Mouse (Mus musculus): ENCODE measurements around the gene Fndc9.

Gene Fndc9

DNA sequence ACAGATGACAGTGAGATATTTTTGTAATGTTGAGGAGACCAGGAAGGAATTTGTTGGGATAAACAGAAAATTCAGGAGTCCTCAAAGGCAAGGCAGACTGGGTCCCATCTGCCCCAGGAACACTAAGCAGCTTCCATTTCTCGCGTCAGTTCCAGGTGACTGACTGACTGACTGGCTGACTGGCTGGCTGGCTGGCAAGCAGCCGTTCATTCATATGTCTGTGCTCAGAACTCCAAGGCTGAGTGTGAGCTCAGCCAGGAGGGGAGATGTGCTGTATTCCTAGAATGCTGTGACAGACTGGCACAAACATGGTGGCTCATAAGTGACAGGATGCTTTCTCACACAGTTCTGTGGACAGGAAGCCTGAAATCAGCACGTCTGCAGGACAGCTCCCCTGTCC is 1.4 kb upstream of the Fndc9 start:
- DNase-seq (ENCODE audit: low read depth in 1 of 2, low spot score in 2 of 2), result no peak

DNA sequence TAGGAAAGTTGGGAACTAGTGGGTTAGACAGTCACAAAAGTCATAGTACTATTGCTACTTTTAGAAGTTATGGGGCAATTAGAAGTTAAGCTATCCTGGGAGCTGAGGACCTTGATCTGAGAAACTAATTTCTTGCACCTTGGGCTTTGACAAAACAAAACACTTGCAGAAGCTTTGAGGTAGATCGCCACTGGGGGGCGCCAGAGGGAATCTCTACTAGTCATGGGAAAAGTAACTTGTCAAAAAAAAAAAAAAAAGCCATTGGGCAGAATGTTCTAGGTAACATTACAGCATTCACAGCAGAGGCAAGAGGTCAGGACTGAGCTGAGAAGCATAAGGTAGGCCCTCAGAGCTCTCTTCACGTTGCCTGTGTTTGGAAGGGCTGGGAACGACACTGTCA is 1.6 kb downstream of the Fndc9 start:
- DNase-seq (ENCODE audit: low read depth in 1 of 2, low spot score in 2 of 2), result peak in 1 of 2 experiments; percentile 39

DNA sequence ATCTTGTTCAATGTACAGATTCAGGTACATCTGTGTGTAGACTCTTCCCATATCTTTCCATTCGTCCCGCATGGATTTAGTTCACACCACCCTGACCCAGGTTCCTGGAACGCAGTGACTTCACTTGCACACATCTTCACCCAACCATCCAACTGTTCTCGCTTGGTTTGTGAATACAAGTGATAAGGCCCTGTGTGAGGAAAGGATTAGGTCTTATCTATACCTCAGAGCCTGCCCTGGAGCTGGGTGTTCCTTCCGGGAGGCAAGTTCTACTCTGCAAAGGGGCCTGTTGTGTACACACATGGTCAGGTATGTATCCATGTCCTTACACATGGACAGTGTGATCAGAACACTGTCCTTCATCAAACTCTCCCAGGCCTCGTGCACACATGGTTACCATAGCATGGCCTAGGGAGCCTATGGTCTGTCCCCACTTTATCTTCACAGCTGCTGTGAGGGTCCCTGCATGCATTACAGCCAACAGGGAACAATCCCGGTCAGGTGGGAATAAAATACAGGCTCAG is 5.9 kb downstream of the Fndc9 start:
- DNase-seq (ENCODE audit: low read depth in 1 of 2, low spot score in 2 of 2), result no peak

DNA sequence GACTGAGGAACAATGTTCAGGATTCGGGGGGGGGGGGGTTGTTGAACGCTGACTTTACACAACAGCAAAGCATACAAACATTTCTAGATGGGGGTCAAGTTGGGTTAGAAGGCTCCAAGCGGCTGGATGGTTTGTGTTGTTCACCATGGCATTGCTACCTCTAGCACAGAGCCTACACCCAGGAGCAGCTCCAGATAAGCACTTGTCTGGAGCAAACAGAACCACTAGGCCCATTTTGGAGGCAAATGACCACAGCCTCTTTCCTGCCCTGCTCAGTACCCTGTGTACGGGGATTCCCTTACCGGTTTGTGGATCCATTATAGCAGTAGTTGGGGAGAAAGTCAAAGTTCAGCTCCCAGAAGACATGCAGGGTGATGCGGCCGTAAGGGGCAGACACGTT is 6.7 kb downstream of the Fndc9 start:
- DNase-seq (ENCODE audit: low read depth in 1 of 2, low spot score in 2 of 2), result no peak

DNA sequence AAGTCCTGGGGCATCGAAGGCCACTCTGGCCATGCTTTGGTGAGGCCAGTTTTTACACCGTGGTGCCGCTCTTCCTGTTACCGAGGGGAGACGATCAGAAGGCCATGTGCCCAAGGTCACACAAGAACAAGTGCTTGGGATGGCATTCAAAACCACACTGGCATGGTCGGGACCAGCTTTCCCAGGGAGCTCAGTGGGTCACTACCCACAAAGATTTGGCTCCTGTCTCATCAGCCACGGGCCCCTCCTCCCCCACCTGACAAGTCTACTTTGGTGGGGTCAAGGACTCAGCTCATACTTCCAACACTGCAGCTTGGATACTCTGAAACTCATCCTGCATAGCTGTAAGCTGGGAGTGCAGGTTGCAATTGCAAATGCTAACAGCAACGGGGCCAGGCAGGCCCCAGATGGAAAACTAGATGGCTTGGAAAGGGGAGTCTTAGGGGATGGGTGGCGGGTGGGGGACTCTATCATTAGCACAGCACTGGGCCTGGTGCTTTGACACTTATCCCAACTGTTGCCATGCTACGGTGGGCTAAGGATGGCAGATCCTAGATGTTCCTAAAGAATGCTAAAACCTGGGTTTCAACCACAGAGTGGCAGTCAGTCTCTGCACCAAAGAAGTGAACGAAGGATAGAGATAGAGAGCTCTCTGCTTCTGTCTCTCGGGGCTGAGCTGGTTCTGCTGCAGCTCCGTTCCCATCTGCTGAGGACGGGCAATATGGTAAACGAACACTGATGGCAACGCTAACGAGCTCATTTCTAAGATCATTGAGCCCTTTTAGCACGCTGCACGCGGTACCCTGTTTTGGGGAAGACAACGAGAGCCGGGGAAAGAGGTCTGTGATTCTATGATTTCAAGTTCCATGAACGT is 9.6 kb downstream of the Fndc9 start:
- no peak for DNase-seq (ENCODE audit: low read depth in 1 of 2, low spot score in 2 of 2)

DNA sequence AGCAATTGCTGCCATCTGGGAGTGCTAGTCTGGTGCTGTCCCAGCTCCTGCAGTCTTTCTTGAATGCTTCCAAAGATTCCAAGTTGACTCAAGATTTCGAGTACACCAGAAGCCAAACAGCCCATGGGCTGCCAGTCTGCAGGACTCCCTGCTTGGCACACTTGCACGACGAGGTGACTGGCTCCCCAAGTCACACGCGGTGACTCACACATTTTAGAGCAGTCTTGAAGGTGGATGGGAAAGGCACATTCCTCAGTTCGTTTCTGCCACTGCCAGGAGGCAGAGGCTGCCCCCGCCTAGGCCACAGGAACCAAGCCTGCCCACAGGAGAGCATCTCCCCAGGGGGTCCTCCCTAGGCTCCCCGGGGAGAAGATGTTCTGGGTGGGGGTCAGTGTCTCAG is 10.6 kb downstream of the Fndc9 start:
- DNase-seq (ENCODE audit: low read depth in 1 of 2, low spot score in 2 of 2), result no peak

DNA sequence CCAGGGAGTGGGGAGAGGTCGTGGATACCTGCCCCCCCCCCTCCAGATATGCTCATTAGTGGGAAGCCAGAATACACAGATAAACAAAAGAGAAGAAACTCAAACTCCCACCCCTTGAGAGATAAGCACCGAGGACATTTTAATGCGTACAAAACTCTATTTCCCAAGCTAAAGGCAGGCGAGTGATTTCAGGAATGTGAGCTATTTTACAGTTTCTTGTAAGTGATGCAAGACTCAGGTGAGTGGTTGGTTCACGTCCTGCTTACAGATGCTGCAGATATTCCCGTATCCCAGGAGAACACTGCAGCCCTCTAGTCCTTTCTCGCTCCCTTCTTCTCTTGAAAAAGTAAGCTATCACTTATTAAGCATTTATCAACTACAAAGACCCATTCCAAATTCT is 11.1 kb downstream of the Fndc9 start:
- no peak for DNase-seq (ENCODE audit: low read depth in 1 of 2, low spot score in 2 of 2)

DNA sequence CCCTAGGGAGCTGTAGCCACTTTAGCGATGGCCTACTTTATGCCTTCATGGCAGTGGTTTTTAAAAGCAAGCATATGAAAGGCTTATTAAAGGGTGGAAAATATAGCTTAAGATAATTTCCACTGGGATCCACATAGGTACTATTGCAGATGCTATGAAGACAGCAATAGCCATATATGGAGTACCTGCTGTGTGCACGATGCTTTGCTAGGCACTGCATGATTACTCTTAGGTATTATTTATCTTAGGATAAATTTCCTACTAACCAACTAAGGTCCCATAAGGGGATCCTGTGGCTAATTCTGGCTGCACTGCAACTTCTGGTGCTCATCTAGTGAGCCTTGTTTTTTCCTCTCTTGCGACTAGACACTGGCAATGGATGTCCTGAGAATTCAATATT is 13.0 kb downstream of the Fndc9 start:
- DNase-seq (ENCODE audit: low read depth in 1 of 2, low spot score in 2 of 2), result no peak

DNA sequence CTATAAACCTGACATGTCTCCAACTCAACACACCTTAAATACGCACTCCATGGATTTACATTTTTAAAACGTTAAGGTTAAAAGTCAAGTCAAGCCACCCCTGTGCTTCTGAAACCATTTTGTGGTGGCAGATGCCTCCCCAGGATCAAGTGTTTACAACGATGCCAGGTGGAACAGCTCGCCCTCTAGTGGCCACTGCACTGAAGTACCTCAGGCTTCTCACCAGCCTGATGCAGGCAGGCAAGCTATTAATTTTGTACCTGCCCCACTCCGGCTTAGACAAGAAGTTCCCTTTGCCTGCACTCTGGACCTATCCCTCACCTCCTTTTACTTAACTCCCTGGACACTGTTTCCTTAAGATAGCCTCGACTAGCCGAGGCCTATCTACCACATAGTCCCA is 16.7 kb downstream of the Fndc9 start:
- peak in 1 of 2 experiments; percentile 37 for DNase-seq (ENCODE audit: low read depth in 1 of 2, low spot score in 2 of 2)

DNA sequence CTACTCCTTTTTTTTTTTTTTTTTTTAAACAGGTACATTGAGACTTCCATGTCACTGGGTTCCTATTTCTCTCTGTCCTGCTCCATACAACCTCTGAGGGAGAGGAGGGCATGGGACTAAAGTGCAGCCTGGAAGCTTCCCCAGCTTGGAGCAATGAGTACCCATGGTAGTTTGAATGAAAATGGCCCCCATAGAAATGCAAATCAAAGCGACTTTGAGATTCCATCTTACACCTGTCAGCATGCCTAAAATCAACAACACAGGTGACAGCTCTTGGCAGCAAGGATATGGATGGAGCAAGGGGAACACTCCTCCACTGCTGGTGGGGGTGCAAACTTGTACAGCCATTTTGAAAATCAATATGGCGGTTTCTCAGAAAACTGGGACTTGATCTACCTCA is 20.0 kb downstream of the Fndc9 start:
- DNase-seq (ENCODE audit: low read depth in 1 of 2, low spot score in 2 of 2), result no peak

DNA sequence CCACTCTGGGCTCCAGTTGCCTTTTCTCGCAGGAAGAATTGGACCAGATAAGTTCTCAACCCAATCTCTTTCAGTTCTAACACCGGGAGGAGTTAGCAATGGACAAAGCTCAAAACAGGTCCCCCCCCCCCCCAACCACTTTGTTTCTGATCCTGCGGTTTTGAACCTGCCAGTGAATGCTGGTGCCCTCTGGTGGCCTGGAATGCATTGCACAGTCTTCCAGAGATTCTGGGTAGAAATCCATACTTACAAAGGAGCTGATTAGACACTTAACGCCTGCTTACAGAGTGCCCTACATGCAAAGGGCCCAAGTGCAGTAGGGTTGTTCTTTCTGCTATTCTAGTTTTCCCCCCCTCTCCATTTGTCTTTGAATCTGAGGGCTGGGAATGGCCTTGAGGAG is 22.9 kb downstream of the Fndc9 start:
- no peak for DNase-seq (ENCODE audit: low read depth in 1 of 2, low spot score in 2 of 2)

DNA sequence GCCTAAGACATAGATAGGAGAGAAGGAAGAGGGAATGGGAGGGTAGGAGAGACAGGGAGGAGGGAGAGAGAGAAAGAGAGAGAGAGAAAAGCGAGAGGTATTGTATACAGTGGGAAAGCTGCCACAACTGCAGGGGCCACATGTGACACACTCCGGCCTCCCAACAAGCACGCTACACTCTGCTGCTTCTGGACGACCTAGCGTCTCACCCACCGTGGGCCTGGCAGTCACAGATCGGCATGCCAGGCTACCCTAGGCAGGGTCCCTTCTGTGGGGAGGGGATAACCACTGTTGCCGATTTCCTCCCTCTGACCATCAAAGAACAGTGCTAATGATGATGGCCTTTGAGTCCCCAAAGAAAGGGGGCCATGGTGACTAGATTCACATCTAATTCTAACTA is 23.4 kb downstream of the Fndc9 start:
- no peak for DNase-seq (ENCODE audit: low read depth in 1 of 2, low spot score in 2 of 2)

DNA sequence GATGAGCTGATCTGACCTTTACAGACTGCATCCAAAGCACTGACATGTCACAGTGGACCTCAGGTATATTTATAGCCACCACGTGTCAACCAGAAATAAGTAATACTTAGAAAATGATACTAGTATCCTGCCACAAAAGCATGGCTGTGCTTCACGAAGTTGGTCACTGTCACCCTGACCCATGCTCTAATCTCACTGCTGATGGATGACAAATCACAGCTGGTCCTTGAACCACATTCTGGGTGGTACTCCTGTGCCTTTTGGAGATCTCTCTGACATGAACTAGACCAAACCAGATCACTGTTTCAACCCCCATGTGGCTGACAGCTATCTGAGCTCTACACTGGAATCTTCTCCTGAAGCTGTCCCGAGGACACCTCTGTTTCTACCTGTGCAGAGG is 27.5 kb downstream of the Fndc9 start:
- no peak for DNase-seq (ENCODE audit: low read depth in 1 of 2, low spot score in 2 of 2)

DNA sequence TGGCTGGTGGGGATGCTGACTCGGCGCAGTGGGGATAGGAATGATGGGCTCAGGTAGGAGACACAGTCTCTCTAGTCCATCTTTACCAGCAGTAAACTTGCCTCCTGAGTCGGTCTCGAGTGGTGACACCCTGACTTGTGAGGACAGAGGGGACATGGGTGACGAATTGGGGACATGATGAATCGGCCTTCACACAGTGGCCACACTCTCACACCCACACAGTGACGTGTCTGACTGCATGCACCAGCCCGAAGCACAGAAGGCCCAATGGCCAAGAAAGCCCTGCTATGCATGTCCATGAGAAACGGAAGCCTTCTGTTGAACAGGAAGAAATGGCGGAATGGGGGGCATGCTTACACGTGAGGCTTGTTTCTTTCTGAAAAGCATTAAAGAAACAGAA is 28.0 kb downstream of the Fndc9 start:
- DNase-seq (ENCODE audit: low read depth in 1 of 2, low spot score in 2 of 2), result no peak

DNA sequence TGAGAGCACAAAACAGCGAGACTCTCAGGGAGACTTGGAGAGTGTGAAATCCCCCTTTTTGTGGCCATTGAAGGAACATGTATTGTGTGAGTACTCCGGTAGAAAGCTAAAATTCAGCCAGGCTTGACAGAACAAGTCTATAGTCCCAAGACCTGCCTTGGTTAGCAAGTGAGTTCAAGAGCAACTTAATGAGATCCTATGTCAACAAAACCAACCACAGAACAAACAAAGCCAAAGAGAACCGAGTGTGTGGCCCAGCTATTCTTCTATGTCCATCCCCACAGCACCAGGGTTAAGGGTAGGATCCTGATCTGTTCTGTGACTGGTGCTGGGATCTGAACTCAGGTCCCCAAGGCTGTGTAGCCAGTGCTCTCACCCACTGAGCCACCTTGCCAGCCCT is 29.3 kb downstream of the Fndc9 start:
- DNase-seq (ENCODE audit: low read depth in 1 of 2, low spot score in 2 of 2), result no peak

DNA sequence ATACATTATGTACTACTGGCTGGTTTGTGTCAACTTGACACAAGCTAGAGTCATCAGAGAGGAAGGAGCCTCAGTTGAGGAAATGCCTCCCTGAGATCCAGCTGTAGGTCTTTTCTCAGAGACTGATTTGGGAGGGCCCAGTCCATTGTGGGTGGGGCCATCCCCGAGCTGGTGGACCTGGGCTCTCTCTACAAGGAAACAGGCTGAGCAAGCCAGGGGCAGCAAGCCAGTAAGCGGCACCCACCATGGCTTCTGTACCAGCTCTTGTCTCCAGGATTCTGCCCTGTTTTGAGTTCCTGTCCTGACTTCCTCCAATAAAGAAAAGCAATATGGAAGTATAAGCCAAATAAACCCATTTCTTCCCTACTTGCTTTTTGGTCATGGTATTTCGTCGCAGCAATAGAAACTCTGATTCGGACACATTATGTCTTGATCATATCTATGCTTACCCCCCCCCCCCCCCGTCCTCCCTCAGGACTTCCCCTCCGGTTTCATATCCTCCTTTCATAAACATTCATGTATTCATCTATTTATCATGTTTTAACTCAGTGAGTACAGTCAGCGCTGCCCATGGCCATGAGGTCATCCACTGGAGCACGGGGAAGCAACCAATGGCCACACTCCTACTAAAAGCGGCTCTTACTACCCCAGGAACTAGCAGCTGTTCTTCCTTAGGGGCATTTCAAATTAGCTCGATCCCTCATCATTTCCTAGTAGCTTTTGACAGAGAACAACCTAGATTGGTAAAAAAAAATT is 29.9 kb downstream of the Fndc9 start:
- DNase-seq (ENCODE audit: low read depth in 1 of 2, low spot score in 2 of 2), result peak in 1 of 2 experiments; percentile 30

DNA sequence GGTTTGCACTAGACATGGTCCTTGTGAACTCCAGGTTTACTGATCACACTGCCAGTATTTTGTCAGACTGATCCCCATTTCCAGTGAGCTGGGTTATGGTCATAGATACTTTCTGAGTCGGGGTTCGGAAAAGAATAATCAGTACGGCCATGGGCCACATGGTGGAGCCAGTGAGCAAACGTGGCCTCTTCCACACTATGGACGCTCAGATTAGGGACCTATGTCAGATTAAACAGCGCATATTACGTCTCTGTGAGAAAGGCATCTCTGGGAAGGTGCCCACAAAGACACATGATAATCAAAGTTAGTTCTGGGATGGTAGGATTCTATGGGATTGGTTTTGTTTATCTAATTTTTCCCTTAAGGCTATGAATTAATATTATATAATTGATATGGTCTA is 33.7 kb downstream of the Fndc9 start:
- DNase-seq (ENCODE audit: low read depth in 1 of 2, low spot score in 2 of 2), result peak in 1 of 2 experiments; percentile 27

DNA sequence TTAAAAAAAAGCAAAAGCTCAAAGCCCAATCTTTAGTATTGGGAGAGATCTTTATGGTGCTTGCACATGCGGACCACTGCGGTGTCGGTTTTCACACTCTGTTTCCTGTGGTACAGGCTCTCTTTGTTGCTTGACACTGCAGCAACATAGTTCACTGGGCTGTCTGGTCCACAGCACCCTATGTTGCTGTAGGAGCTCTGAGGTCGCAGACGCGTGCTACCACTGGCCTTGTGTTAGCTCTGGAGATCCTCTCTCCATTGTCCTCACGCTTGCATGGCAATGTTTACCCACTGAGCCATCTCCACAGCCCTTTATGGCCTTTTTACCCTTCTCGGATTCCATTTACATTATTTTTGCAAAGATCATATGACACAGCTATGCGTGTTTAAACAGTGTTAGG is 34.1 kb downstream of the Fndc9 start:
- no peak for DNase-seq (ENCODE audit: low read depth in 1 of 2, low spot score in 2 of 2)

DNA sequence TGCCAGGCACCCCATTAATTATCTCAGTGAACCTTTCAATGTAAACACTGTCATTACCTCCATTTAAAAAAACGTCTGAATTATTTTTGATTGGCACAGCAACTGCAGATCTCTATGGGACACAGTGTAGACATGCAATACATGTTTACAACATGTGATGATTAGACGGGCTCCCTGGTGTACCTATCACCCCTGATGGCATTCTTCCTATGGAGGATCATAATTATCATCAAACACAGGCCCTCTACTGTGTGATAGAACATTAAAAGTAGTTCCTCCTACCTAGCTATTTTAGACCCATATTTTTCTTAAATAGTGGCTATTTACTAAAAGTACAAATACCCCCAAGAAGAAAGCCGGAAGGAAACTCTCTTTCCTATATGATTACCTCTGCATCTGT is 34.6 kb downstream of the Fndc9 start:
- DNase-seq (ENCODE audit: low read depth in 1 of 2, low spot score in 2 of 2), result no peak

DNA sequence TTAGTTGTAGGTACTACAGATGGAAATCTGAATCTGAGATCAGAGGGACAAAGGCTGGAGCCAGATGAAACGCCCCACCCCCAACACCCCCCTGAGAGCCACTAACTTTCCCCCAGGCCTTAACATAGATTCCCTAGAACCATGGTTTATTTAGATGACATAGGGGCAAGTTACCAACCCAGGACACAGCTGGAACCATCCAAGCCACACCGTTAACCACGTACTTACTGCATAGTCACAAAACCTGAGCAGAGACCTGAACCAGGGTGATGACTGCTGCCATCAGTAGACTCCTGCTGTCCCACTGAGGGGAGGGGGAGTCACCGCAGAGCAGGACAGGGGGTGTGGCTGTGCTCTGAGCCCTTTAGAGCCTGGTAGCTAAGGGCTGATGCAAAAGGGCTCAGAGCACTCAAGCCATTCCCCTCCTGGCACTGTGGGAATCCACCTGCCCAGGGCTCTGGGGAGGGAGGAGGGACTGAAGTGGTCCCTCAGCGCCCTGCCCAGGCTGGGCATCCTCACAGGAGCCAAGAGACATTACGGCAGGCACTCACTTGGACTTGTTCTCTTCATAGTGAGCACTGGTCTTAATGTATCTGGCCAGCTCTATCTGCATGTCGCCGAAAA is 36.8 kb downstream of the Fndc9 start:
- no peak for DNase-seq (ENCODE audit: low read depth in 1 of 2, low spot score in 2 of 2)

DNA sequence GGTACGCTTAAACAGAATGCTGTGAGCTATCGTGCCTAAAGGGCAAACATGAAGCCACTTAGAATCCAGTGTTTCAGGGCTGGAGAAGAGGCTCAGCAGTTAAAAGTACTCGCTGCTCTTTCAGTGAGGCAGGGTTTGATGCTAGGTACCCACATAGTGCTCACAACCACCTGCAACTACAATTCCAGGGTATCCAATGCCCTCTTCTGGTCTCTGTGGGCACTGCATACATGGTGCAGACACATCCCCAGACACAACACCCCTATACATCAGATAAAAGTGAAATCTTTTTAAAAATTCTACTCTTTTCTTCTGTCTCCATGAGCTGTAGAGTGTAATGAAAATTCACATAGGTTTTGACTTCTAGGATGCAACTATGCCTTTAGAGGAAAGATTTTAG is 38.6 kb downstream of the Fndc9 start:
- no peak for DNase-seq (ENCODE audit: low read depth in 1 of 2, low spot score in 2 of 2)

DNA sequence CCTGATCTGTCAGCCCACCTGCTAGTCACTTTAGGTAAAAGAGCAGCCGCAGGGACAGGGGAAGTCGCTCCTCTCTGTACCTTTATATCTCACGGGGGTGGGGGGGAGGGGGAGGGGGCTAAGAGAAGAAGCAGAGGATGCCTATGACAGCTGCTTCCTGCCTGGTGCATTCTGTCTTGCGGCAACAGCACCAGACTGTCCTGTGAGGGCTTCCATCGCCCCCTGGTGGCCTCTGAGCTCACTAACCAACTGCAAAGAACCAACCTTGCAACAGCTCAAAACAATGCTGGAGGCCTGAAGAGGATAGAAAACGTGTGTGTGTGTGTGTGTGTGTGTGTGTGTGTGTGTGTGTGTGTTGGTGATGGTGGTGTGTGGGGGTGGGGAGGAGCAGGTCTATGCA is 40.0 kb downstream of the Fndc9 start:
- DNase-seq (ENCODE audit: low read depth in 1 of 2, low spot score in 2 of 2), result peak; percentile 24 to 47

All from monocyte, adult 2 months (primary cell).